ENCODE assay signal across 26 mouse cellular contexts in the genomic region with DNA sequence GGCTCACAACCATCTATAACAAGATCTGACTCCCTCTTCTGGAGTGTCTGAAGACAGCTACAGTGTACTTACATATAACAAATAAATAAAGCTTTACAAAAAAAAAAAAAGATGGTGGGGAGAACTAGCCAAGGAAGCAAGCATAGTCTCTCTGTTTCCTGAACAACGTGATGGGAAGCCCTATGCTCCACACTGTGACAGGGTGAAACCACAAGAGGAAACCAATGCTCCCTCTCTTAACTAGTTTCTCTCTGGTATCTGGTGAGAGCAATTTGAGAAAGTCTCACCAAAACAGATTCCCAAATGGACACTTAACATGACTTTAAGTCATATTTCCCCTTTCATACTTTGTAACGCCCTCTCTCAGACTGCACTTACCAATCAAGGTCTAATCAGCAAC. TPM values are rescaled to one million over a fixed set of nuclear protein-coding genes. Genes with fewer than 3 reads are reported as not detected.
DNase-seq lines count a peak whose midpoint lies in the region; ATAC-seq and TF ChIP-seq lines count a peak whose summit lies in the region.
"Had no signal": no experiment of that assay in that cellular context is flagged by ENCODE, and none has a peak within 500 bp of the region (broad histone marks: within the 10 kb centered on the region; RNA-seq: fewer than 3 reads in every experiment).

No protein-coding gene starts in this region.

- no peak for TF ChIP-seq POLR2A in CH12.LX (IDR thresholded peaks at IDR 0.05; ENCODE audit: low read depth, low read length)
- no peak for TF ChIP-seq POLR2A in kidney, adult 2 months (IDR thresholded peaks at IDR 0.05; ENCODE audit: low read depth, low read length)

- H3K4me3 ChIP-seq in CH12.LX (replicated peaks in 1 of 3; ENCODE audit: low read depth in 2 of 3, low read length in 2 of 3, poor library complexity in 1 of 3) = no peak overlapping the region
- no peak overlapping the region for H3K4me3 ChIP-seq in macrophage (ENCODE audit: inconsistent target)
- H3K4me3 ChIP-seq in hindbrain, embryonic 13.5 days = no peak overlapping the region
- no peak overlapping the region for H3K4me3 ChIP-seq in kidney, adult 2 months (ENCODE audit: insufficient read depth, low read depth, low read length)
- H3K4me3 ChIP-seq: embryonic facial prominence, embryonic 10.5 days; embryonic facial prominence, embryonic 13.5 days; forebrain, embryonic 10.5 days; forebrain, embryonic 13.5 days; hindbrain, embryonic 10.5 days; hindbrain, embryonic 15.5 days had no signal

- no peaks in the 10 kb centered on the region for H3K9me3 ChIP-seq in CH12.LX (replicated peaks; ENCODE audit: low read length)
- H3K9me3 ChIP-seq in hindbrain, embryonic 13.5 days = no peaks in the 10 kb centered on the region
- H3K9me3 ChIP-seq: embryonic facial prominence, embryonic 10.5 days; embryonic facial prominence, embryonic 13.5 days; forebrain, embryonic 10.5 days; forebrain, embryonic 13.5 days; G1E; hindbrain, embryonic 10.5 days; hindbrain, embryonic 15.5 days had no signal

- peaks cover 3 to 14% of the 10 kb centered on the region in 2 experiments; a peak in 1 of 4 replicates for H3K4me1 ChIP-seq in CH12.LX (ENCODE audit: control insufficient read depth in 1 of 2, insufficient read depth in 2 of 2)
- H3K4me1 ChIP-seq in hindbrain, embryonic 13.5 days (replicated peaks) = no peaks in the 10 kb centered on the region
- no peaks in the 10 kb centered on the region for H3K4me1 ChIP-seq in kidney, adult 2 months (ENCODE audit: control insufficient read depth, insufficient read depth, low read length)
- H3K4me1 ChIP-seq: embryonic facial prominence, embryonic 10.5 days; embryonic facial prominence, embryonic 13.5 days; forebrain, embryonic 10.5 days; forebrain, embryonic 13.5 days; hindbrain, embryonic 10.5 days; hindbrain, embryonic 15.5 days had no signal

- peak overlapping the region; percentile 56; the same call in 1 of the 2 replicates for H3K4me2 ChIP-seq in CH12.LX (ENCODE audit: insufficient read depth, low read depth, poor library complexity, severe bottlenecking)
- H3K4me2 ChIP-seq in hindbrain, embryonic 13.5 days = no peak overlapping the region
- H3K4me2 ChIP-seq: embryonic facial prominence, embryonic 13.5 days; forebrain, embryonic 13.5 days; heart, embryonic 11.5 days; hindbrain, embryonic 15.5 days had no signal

- no peak for TF ChIP-seq EP300 in CH12.LX (IDR thresholded peaks at IDR 0.05; ENCODE audit: low read length)

- H3K27ac ChIP-seq in CH12.LX (ENCODE audit: insufficient read depth, low read depth) = no peak overlapping the region
- 0 out of 2 replicates have a peak overlapping the region, but pooled peaks have one; percentile 4 for H3K27ac ChIP-seq in macrophage
- H3K27ac ChIP-seq in hindbrain, embryonic 13.5 days = no peak overlapping the region
- no peak overlapping the region for H3K27ac ChIP-seq in kidney, adult 2 months (ENCODE audit: insufficient read depth, low read depth, low read length)
- H3K27ac ChIP-seq: embryonic facial prominence, embryonic 10.5 days; embryonic facial prominence, embryonic 13.5 days; forebrain, embryonic 10.5 days; forebrain, embryonic 13.5 days; hindbrain, embryonic 10.5 days; hindbrain, embryonic 15.5 days had no signal

- in situ Hi-C loops in CH12.LX (cut with MboI; ENCODE audit: low pct_ligation_motif_present, low pct_unique_long_range_greater_than_20kb, low sequenced_read_pairs) = no loop called here

- DNase-seq in 416B (ENCODE audit: low read depth) (peak; percentile 76), CH12.LX (ENCODE audit: extremely low read depth) (no peak)
- no peak for DNase-seq in cerebellum, postnatal 4 days (ENCODE audit: low spot score in 2 of 2)
- no peak for DNase-seq in kidney, adult 2 months
- DNase-seq: adrenal gland, adult 2 months; adrenal gland, postnatal 14 days; cerebellum, adult 11-12 months; cerebellum, adult 8-10 months; cerebellum, postnatal 10 days; embryo, embryonic 11 days; gastrocnemius, postnatal 10 days; gastrocnemius, postnatal 36 days had no signal

- H3K79me2 ChIP-seq in CH12.LX (replicated peaks; ENCODE audit: control insufficient read depth, extremely low read depth, insufficient read depth, poor library complexity, severe bottlenecking) (peaks cover 37% of the 10 kb centered on the region), macrophage (ENCODE audit: inconsistent target) (peaks cover 83% of the 10 kb centered on the region)

- no peak for TF ChIP-seq RAD21 in CH12.LX (IDR thresholded peaks at IDR 0.05; ENCODE audit: low read depth, low read length)

- H3K9ac ChIP-seq in CH12.LX (ENCODE audit: insufficient read depth, low read depth) = no peak overlapping the region
- H3K9ac ChIP-seq in hindbrain, embryonic 13.5 days = no peak overlapping the region
- H3K9ac ChIP-seq: embryonic facial prominence, embryonic 13.5 days; forebrain, embryonic 13.5 days; hindbrain, embryonic 15.5 days had no signal

- no peaks in the 10 kb centered on the region for H3K27me3 ChIP-seq in CH12.LX (replicated peaks)
- no peaks in the 10 kb centered on the region for H3K27me3 ChIP-seq in hindbrain, embryonic 13.5 days
- H3K27me3 ChIP-seq in kidney, adult 2 months (replicated peaks; ENCODE audit: control insufficient read depth, insufficient read depth, low read length) = no peaks in the 10 kb centered on the region
- H3K27me3 ChIP-seq: forebrain, embryonic 13.5 days; hindbrain, embryonic 15.5 days had no signal

- peak; percentile 89 for ATAC-seq in common myeloid progenitor, adult 5-6 weeks (replicated peaks; ENCODE audit: low read depth, poor library complexity, severe bottlenecking)
- no peak for ATAC-seq in hindbrain, embryonic 13.5 days (ENCODE audit: low FRiP score)
- ATAC-seq: forebrain, embryonic 13.5 days; forebrain, embryonic 16.5 days; intestine, postnatal 0 days; Patski had no signal

- H3K36me3 ChIP-seq in CH12.LX (replicated peaks in 1 of 2; ENCODE audit: control insufficient read depth in 1 of 2, insufficient read depth in 1 of 2, low read length in 1 of 2) (no peaks in the 10 kb centered on the region), macrophage (ENCODE audit: inconsistent target) (no peaks in the 10 kb centered on the region)
- no peaks in the 10 kb centered on the region for H3K36me3 ChIP-seq in hindbrain, embryonic 13.5 days
- H3K36me3 ChIP-seq in kidney, adult 2 months (ENCODE audit: control insufficient read depth, insufficient read depth, low read length) = no peaks in the 10 kb centered on the region
- H3K36me3 ChIP-seq: embryonic facial prominence, embryonic 10.5 days; embryonic facial prominence, embryonic 13.5 days; forebrain, embryonic 10.5 days; G1E; hindbrain, embryonic 10.5 days; hindbrain, embryonic 15.5 days had no signal

- dilution Hi-C loops in CH12.LX (cut with MboI; ENCODE audit: extremely low pct_ligation_motif_present, extremely low pct_unique_long_range_greater_than_20kb, low sequenced_read_pairs) = no loop called here

- WGBS in macrophage (ENCODE audit: missing documents) = 29% methylated on average over 2 of the region's 2 CpGs
- WGBS in hindbrain, embryonic 13.5 days = 77% methylated on average over 2 of the region's 2 CpGs
- WGBS in kidney, adult 2 months = 71% methylated on average over 2 of the region's 2 CpGs

- no peak for TF ChIP-seq CTCF in CH12.LX (conservative IDR thresholded peaks at IDR 0.05 in 1 of 2, IDR thresholded peaks at IDR 0.05 in 1 of 2; ENCODE audit: low read depth in 2 of 2, low read length in 2 of 2)
- TF ChIP-seq CTCF in kidney, adult 2 months (conservative IDR thresholded peaks at IDR 0.05; ENCODE audit: insufficient read depth, insufficient read length, low read depth, low read length) = no peak

TF ChIP-seq in CH12.LX, 34 proteins besides CTCF, POLR2A, EP300 and RAD21:
- TF ChIP-seq GABPA (IDR thresholded peaks at IDR 0.05; ENCODE audit: insufficient replicate concordance, low read depth, low read length) (no peak), SIN3A (IDR thresholded peaks at IDR 0.05; ENCODE audit: low read length) (no peak), CHD2 (IDR thresholded peaks at IDR 0.05; ENCODE audit: low read length) (no peak), BHLHE40 (IDR thresholded peaks at IDR 0.05; ENCODE audit: low read depth, low read length) (no peak), NRF1 (IDR thresholded peaks at IDR 0.05; ENCODE audit: low read depth, low read length) (no peak), USF2 (conservative IDR thresholded peaks at IDR 0.05; ENCODE audit: low read depth, low read length) (no peak), IRF4 (IDR thresholded peaks at IDR 0.05; ENCODE audit: low read depth, low read length) (no peak), NELFE (IDR thresholded peaks at IDR 0.05; ENCODE audit: low read depth, low read length) (no peak), MYC (IDR thresholded peaks at IDR 0.05; ENCODE audit: low read depth, low read length) (no peak), MAZ (IDR thresholded peaks at IDR 0.05; ENCODE audit: low read depth, low read length) (no peak), POLR2AphosphoS2 (IDR thresholded peaks at IDR 0.05; ENCODE audit: low read depth, low read length) (no peak)

RNA-seq across cellular contexts. Expression of a gene that starts 5.4 kb away (rescaled TPM):
- total RNA-seq in CH12.LX (2012; rRNA removed) = 23.0 and 26.0 TPM in 2 replicates
- total RNA-seq in CH12.LX (2014; rRNA removed) = 21.6 and 25.6 TPM in 2 replicates
- polyA plus RNA-seq in CH12.LX (2012; ENCODE audit: insufficient read length, low read depth) = 20.6 and 20.7 TPM in 2 replicates
- 9.2 and 10.4 TPM in 2 replicates for total RNA-seq in common myeloid progenitor, adult 5-6 weeks (2017)
- total RNA-seq in macrophage (2018; cell fraction: chromatin; rRNA removed) = 10 to 100 TPM in 25 of 26 experiments, 1 to 10 TPM in 1; 9.7 to 90.5 (median 28.4) TPM
- 10 to 100 TPM in 25 of 26 experiments, 1 to 10 TPM in 1; 9.7 to 50.6 (median 21.8) TPM for total RNA-seq in macrophage (2018; cell fraction: cytosol; rRNA removed)
- 10 to 100 TPM; 14.1 to 76.9 (median 32.0) TPM for total RNA-seq in macrophage (2018; cell fraction: nucleus; rRNA removed)
- 6.2 to 18.1 TPM (median 8.3 TPM) in 3 replicates for polyA plus RNA-seq in macrophage (2018)
- 6.1 and 7.6 TPM in 2 replicates for polyA plus RNA-seq in hindbrain, embryonic 13.5 days (2015; fragmentation: Nextera tagmentation; extraction: Ambion mirVana)
- 1.2 and 1.9 TPM in 2 replicates for polyA plus RNA-seq in kidney, adult 2 months (2012; rRNA removed)
- total RNA-seq: G1E had no signal
- polyA plus RNA-seq: G1E had no signal
